Mouse (Mus musculus): ENCODE data around the gene Cd68.
"Not testable (repeated sequence)": the region's sequence is repeated elsewhere in the genome, so short reads cannot be mapped to it uniquely, and the experiment has no call there.

- TF ChIP-seq CTCF (IDR thresholded peaks at IDR 0.05; ENCODE audit: control insufficient read depth, insufficient read depth, low read length); POLR2A (IDR thresholded peaks at IDR 0.05; ENCODE audit: borderline replicate concordance, control insufficient read depth, low read depth, low read length): not testable (repeated sequence)
Measured at GRCm38 (mm10) chr11:69702886-69703285, 36.9 kb upstream of the Cd68 start.

All from bone marrow, adult 2 months (tissue).